Mouse (Mus musculus) embryonic facial prominence, embryonic 11.5 days (tissue): ENCODE data around the gene Vwa2. TPM values are rescaled to one million over a fixed set of nuclear protein-coding genes. Genes with fewer than 3 reads are reported as not detected.

Source experiments
- ATAC-seq: fragments of 200-750 bp; cut with Nextera tagmentation; replicated peaks from 2 replicates; pipeline ENCODE4 v1.8.0; 2017; ENCODE audit warnings: low read depth; ENCODE audit not compliant: insufficient number of reproducible peaks, low FRiP score, low TSS enrichment
- DNase-seq: peaks from one replicate; pipeline ENCODE4 v3.0.0-alpha.2; 2015; ENCODE audit warnings: low spot score
- H3K27ac ChIP-seq: fragments of 300-500 bp; sonication (generic); replicated peaks from 2 replicates; pipeline ENCODE4 v1.5.1; 2014; ENCODE audit warnings: mild to moderate bottlenecking, low read depth, low read length, control low read depth
- H3K27me3 ChIP-seq: fragments of 300-500 bp; sonication (generic); 2 replicates; pipeline ENCODE4 v1.6.1; 2014; ENCODE audit warnings: mild to moderate bottlenecking, low read length, moderate library complexity, mixed read lengths; ENCODE audit not compliant: control insufficient read depth, insufficient read depth
- H3K36me3 ChIP-seq: fragments of 300-500 bp; sonication (generic); replicated peaks from 2 replicates; pipeline ENCODE4 v1.6.1; 2014; ENCODE audit warnings: low read depth, mild to moderate bottlenecking, low read length, moderate library complexity, mixed read lengths; ENCODE audit not compliant: control insufficient read depth, insufficient read depth
- H3K4me1 ChIP-seq: fragments of 300-500 bp; sonication (generic); 2 replicates; pipeline ENCODE4 v1.6.1; 2014; ENCODE audit warnings: low read length, mixed read lengths; ENCODE audit not compliant: control insufficient read depth, insufficient read depth
- H3K4me2 ChIP-seq: fragments of 300-500 bp; sonication (generic); 2 replicates; pipeline ENCODE4 v1.6.1; 2014; ENCODE audit warnings: low read depth, mild to moderate bottlenecking, control low read depth, low read length, moderate library complexity
- H3K4me3 ChIP-seq: fragments of 300-500 bp; sonication (generic); 2 replicates; pipeline ENCODE4 v1.5.1; 2014; ENCODE audit warnings: low read depth, low read length, control low read depth
- H3K9ac ChIP-seq: fragments of 300-500 bp; sonication (generic); replicated peaks from 2 replicates; pipeline ENCODE4 v1.6.1; 2014; ENCODE audit warnings: mild to moderate bottlenecking, control low read depth, low read length
- H3K9me3 ChIP-seq: fragments of 300-500 bp; sonication (generic); replicated peaks from 2 replicates; pipeline ENCODE4 v1.6.1; 2016; ENCODE audit warnings: mild to moderate bottlenecking, low read length, inconsistent platforms, mixed read lengths; ENCODE audit not compliant: control insufficient read depth
- WGBS: fragments of 180-500 bp; shearing (Covaris S2); extraction: QIAGEN DNeasy Blood & Tissue Kit; methylation state at CpG from one replicate; pipeline ENCODE4 v1.1.7; 2014; 5-methylcytosine and 5-hydroxymethylcytosine counted together
- polyA plus RNA-seq: library from polyadenylated mRNA; unstranded; fragments of >200 nt; fragmentation: Nextera tagmentation; extraction: Ambion mirVana; gene quantifications from 2 replicates; pipeline ENCODE4 v1.2.1, GENCODE M21; 2014

Vwa2 gene
- polyA plus RNA-seq, 1 experiment from 2014 or later, result 2.7 TPM

DNA sequence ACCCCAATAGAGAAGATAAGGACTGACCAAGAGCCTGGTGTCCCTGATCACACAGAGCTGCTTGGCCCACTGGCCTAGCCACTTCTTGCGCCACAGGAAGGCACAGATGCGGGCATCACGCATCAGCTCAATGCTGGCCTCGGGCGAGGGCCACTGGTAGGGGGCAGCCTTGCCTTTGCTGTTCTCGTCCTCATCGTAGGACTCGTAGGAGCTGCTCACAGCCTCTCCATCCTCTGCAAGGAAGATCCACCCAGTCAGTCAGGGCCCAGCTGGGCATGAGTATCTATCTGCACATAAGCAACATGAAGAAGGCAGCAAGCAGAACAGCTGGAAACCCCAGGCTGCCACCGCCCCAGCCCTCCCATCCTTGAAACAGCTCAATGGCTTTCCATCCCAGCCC lies 56.0 kb downstream of the Vwa2 start:
- WGBS, result 83% methylated on average over 9 of the region's 9 CpGs
- H3K4me3 ChIP-seq, result no peak overlapping the region
- no peak for ATAC-seq
- H3K36me3 ChIP-seq, result no peaks in the 10 kb centered on the region
- no peak overlapping the region for H3K27ac ChIP-seq
- H3K4me1 ChIP-seq, result no peaks in the 10 kb centered on the region
- H3K9ac ChIP-seq, result no peak overlapping the region
- no peaks in the 10 kb centered on the region for H3K9me3 ChIP-seq
- no peaks in the 10 kb centered on the region for H3K27me3 ChIP-seq
- no peak overlapping the region for H3K4me2 ChIP-seq
- no peak for DNase-seq

DNA sequence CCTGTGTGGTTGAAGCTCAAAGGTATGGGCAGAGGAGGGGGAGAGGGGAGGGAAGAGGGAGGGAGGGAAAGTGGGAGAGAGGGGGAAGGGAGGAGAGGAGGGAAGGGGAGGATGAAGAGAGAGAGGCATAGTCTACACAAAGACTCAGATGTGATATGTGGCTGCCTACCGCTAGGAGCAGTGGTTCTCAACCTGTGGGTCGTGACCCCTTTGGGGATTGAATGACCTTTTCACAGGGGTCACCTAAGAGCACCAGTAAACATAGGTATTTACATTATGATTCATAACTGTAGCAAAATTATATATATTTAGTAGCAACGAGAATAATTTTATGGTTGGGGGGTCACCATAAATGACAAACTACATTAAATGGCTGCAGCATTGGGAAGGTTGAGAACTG lies 59.8 kb downstream of the Vwa2 start:
- no peaks in the 10 kb centered on the region for H3K27me3 ChIP-seq
- DNase-seq (no peak), ATAC-seq (no peak)
- no peaks in the 10 kb centered on the region for H3K4me1 ChIP-seq
- no peak overlapping the region for H3K9ac ChIP-seq
- no peaks in the 10 kb centered on the region for H3K36me3 ChIP-seq
- H3K4me2 ChIP-seq, result no peak overlapping the region
- H3K9me3 ChIP-seq, result no peaks in the 10 kb centered on the region
- H3K4me3 ChIP-seq, result no peak overlapping the region
- no peak overlapping the region for H3K27ac ChIP-seq
- WGBS, result 80% methylated on average over 3 of the region's 3 CpGs

DNA sequence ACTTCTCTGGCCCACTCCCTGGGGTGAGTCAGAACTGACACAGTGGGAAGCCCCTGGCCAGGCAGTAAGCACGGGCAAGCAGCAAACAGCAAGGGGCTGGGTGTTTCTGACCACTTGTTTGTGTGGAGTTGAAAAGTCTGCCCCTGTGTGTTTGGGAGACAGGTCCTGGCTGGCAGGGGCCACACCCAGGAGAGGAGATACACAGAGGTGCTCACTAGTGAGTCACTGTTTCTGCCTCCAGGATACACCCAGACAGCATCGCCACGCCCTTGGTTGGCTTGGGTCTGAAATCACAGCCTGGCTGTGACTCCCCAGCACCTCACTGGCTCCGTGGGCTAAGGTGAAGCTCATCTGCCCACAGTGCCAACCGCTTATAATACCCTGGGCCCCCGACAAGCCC lies 61.1 kb downstream of the Vwa2 start:
- Histone ChIP-seq H3K4me1 (no peaks in the 10 kb centered on the region), H3K27me3 (no peaks in the 10 kb centered on the region)
- 92% methylated on average over 6 of the region's 6 CpGs for WGBS

DNA sequence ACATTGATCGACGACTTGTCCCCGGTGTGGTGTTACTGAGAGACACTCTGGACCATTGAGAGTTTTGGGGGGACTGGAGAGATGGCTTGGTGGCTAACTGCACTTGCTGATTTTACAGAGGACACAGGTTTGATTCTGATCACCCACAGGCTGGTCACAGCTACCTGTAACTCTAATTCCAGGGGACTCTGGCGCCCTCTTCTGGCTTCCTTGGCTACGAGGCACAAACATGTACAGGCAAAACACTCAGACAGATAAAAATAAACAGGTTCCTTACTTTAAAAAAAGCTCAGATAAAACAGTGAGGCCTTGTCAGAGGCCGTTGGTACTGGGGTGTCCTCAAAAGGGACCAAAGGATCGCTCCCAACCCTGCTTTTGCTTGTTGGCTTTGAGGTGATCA lies 61.7 kb downstream of the Vwa2 start:
- ATAC-seq, result no peak

More for the DNA sequence above, 61.1 kb downstream of the Vwa2 start:
- ATAC-seq (no peak), DNase-seq (no peak)
- Histone ChIP-seq H3K9ac (no peak overlapping the region), H3K36me3 (no peaks in the 10 kb centered on the region), H3K27ac (no peak overlapping the region), H3K9me3 (no peaks in the 10 kb centered on the region), H3K4me2 (no peak overlapping the region), H3K4me3 (no peak overlapping the region)

DNA sequence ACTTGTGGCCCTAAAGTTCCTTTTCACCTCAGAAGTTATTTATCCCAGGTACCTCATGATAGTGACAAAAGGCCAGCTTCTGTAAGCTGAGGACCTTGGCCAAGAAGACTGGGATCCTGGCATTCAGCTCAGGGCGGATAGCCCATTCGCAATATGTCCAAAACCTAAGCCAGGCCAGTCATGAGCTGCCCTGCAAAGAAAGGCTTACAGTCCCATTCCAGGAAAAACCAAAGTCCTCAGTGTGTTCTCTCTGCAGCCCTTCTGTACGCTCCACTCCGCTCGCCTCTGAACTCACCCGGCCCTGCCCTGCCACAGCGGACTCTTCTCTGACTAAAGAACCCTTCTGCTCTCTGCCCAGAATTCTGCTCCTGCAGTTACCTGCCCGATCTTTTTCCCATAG lies 62.2 kb downstream of the Vwa2 start:
- H3K36me3 ChIP-seq, result no peaks in the 10 kb centered on the region
- H3K4me2 ChIP-seq, result no peak overlapping the region
- no peaks in the 10 kb centered on the region for H3K4me1 ChIP-seq
- H3K4me3 ChIP-seq, result no peak overlapping the region
- no peak for DNase-seq
- H3K27me3 ChIP-seq, result no peaks in the 10 kb centered on the region
- ATAC-seq, result no peak
- no peaks in the 10 kb centered on the region for H3K9me3 ChIP-seq
- no peak overlapping the region for H3K27ac ChIP-seq
- WGBS, result 90% methylated on average over 8 of the region's 8 CpGs
- no peak overlapping the region for H3K9ac ChIP-seq

More for the DNA sequence above, 61.7 kb downstream of the Vwa2 start:
- Histone ChIP-seq H3K9me3 (no peaks in the 10 kb centered on the region), H3K27ac (no peak overlapping the region), H3K4me1 (no peaks in the 10 kb centered on the region), H3K9ac (no peak overlapping the region), H3K36me3 (no peaks in the 10 kb centered on the region), H3K4me2 (no peak overlapping the region), H3K4me3 (no peak overlapping the region), H3K27me3 (no peaks in the 10 kb centered on the region)
- 78% methylated on average over 7 of the region's 7 CpGs for WGBS
- no peak for DNase-seq

DNA sequence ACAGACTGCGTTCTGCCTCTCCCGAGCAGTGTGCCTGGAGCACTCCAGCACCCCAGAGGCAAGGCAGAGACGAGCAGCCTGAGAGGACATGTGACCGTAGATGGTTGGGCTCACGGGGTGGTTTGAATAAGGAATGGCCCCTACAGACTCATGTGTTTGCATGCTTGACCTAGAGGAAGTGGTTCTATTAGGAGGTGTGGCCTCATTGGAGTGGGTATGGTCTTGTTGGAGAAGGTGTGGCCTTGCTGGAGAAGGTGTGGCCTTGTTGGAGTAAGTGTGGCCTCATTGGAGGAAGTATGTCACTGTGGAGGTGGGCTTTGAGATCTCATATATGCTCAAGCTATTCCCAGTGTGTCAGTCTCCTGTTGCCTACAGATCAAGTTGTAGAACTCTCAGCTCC lies 63.9 kb downstream of the Vwa2 start:
- Histone ChIP-seq H3K27ac (no peak overlapping the region), H3K4me2 (no peak overlapping the region), H3K9ac (no peak overlapping the region), H3K27me3 (no peaks in the 10 kb centered on the region), H3K4me1 (no peaks in the 10 kb centered on the region), H3K36me3 (no peaks in the 10 kb centered on the region), H3K4me3 (no peak overlapping the region), H3K9me3 (no peaks in the 10 kb centered on the region)
- 89% methylated on average over 5 of the region's 5 CpGs for WGBS
- DNase-seq (no peak), ATAC-seq (no peak)

DNA sequence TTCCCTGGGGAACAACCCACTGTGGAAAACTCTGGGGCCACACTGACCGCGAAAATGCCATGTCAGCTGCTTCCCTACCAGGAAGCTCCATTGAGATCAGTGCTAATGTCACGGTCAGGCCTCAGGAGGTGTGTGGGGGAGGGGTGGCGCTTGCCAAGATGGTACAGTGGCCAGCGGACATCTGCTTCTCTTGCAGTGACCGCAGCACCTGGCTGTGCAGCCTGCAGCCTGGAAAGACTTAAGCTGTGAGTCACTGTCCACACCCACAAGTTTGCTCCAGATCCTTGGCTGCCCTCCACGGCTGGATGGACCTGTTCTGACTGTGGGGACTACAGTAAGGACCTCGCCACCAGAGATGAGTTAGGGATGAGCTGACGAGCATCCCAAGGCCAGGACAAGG lies 65.8 kb downstream of the Vwa2 start:
- no peak for DNase-seq
- no peak overlapping the region for H3K4me2 ChIP-seq
- no peak for ATAC-seq
- 81% methylated on average over 9 of the region's 9 CpGs for WGBS
- H3K4me1 ChIP-seq, result no peaks in the 10 kb centered on the region
- no peak overlapping the region for H3K9ac ChIP-seq
- no peaks in the 10 kb centered on the region for H3K9me3 ChIP-seq
- no peaks in the 10 kb centered on the region for H3K27me3 ChIP-seq
- no peaks in the 10 kb centered on the region for H3K36me3 ChIP-seq
- H3K27ac ChIP-seq, result no peak overlapping the region
- no peak overlapping the region for H3K4me3 ChIP-seq

DNA sequence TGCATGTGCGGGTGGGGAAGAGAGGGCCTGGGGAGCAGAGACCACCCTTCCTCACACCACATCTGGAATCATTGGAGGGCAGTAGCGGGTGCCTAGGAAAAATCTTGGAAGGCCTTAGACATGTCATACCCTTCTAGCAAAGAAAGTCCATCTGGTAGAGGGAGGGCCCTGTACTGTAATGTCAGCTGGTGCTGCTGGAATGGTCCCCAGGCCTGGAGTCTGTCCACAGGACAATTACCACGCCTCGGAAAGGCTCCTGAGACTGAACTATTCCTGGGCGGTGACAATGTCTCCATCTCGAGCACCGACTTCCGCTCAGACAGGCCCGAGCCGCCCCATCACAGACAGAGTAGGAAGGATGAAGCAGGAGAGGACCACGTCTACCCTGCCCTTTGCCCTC lies 66.5 kb downstream of the Vwa2 start:
- no peaks in the 10 kb centered on the region for H3K9me3 ChIP-seq
- H3K36me3 ChIP-seq, result no peaks in the 10 kb centered on the region
- no peak overlapping the region for H3K4me2 ChIP-seq
- H3K27me3 ChIP-seq, result no peaks in the 10 kb centered on the region
- 88% methylated on average over 11 of the region's 11 CpGs for WGBS
- no peak overlapping the region for H3K4me3 ChIP-seq
- H3K9ac ChIP-seq, result no peak overlapping the region
- H3K4me1 ChIP-seq, result no peaks in the 10 kb centered on the region
- H3K27ac ChIP-seq, result no peak overlapping the region
- DNase-seq (no peak), ATAC-seq (no peak; the same call in 1 of the 2 replicates)
